Mouse (Mus musculus): ENCODE measurements around the gene Spem2. TPM values are rescaled to one million over a fixed set of nuclear protein-coding genes. Genes with fewer than 3 reads are reported as not detected.
A peak's percentile ranks its signal among the peaks of the same experiment; 100 is the strongest.

Gene Spem2
- total and polyA plus RNA-seq, 2 experiments from 2014 or later: not detected

DNA sequence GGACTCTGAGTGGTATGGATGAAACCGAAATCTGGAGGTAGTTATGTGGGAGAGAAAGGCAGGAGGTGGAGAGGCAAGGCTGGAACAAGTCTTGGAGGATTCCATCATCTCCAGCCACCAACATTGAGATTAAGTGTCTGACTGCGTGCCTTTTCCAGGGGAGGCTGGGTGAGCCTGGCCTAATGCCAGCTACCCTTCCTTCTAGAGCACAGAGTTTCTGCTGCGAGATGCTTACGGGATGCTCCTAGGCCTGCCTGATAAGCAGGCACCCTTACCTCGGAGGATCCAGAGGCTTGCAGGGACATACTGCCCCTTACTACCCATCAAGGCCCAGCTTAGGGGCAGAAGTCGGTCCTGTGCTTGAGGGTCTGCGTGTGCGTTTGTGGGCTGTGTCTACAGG lies 15.3 kb upstream of the Spem2 start:
- H3K27ac ChIP-seq (ENCODE audit: low read depth, low read length): 0 out of 2 replicates have a peak overlapping the region, but pooled peaks have one; percentile 32
- H3K9me3 ChIP-seq (ENCODE audit: low read length): no peaks in the 10 kb centered on the region
- DNase-seq (ENCODE audit: low spot score) (no peak), ATAC-seq (ENCODE audit: low FRiP score) (no peak)
- H3K36me3 ChIP-seq (ENCODE audit: insufficient read depth, low read length): peaks cover 22% of the 10 kb centered on the region
- H3K4me1 ChIP-seq (ENCODE audit: insufficient read depth, low read length): peaks cover 7% of the 10 kb centered on the region; the same call in 1 of the 2 replicates
- peak overlapping the region; percentile 97 for H3K4me2 ChIP-seq (ENCODE audit: low read depth, low read length, poor library complexity, severe bottlenecking)
- peak overlapping the region; percentile 98 for H3K9ac ChIP-seq (replicated peaks; ENCODE audit: low read length, poor library complexity, severe bottlenecking)
- H3K4me3 ChIP-seq (ENCODE audit: low read depth, low read length): peak overlapping the region; percentile 91
- no peak for TF ChIP-seq CTCF (IDR thresholded peaks at IDR 0.05)
- H3K27me3 ChIP-seq (ENCODE audit: insufficient read depth, low read length): no peaks in the 10 kb centered on the region
- 58% methylated on average over 8 of the region's 8 CpGs for WGBS

GRCm38 (mm10) chr11:69828832-69829231 lies 10.6 kb upstream of the Spem2 start:
- Histone ChIP-seq H3K9me3 (ENCODE audit: low read length) (no peaks in the 10 kb centered on the region), H3K36me3 (ENCODE audit: insufficient read depth, low read length) (peaks cover 65% of the 10 kb centered on the region), H3K9ac (replicated peaks; ENCODE audit: low read length, poor library complexity, severe bottlenecking) (no peak overlapping the region), H3K4me1 (ENCODE audit: insufficient read depth, low read length) (peaks cover 4% of the 10 kb centered on the region; the same call in 1 of the 2 replicates), H3K27ac (ENCODE audit: low read depth, low read length) (no peak overlapping the region), H3K27me3 (ENCODE audit: insufficient read depth, low read length) (no peaks in the 10 kb centered on the region), H3K4me3 (ENCODE audit: low read depth, low read length) (no peak overlapping the region), H3K4me2 (ENCODE audit: low read depth, low read length, poor library complexity, severe bottlenecking) (no peak overlapping the region)
- ATAC-seq (ENCODE audit: low FRiP score) (no peak), DNase-seq (ENCODE audit: low spot score) (no peak)
- 62% methylated on average over 5 of the region's 5 CpGs for WGBS
- no peak for TF ChIP-seq CTCF (IDR thresholded peaks at IDR 0.05)

DNA sequence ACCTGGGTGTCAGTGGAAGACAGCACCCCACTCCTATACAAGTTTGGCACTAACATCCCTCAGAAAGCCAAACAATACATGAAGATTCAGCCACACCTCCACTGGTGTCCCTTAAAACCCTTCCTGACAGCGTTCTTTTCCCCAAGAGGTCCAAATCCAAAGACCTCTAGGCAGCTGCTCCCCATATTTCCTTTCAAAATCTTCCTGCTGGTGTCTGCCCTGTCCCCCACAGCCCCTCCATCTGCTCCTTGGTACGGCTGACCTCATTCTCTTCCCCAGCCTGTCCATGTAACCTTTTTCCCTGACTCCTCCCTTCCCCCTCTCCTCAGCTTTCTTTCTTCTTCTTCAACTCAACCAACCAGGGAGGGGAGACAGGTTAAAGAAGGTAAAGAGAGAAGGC lies 5.2 kb upstream of the Spem2 start:
- ATAC-seq (ENCODE audit: low FRiP score): no peak

GRCm38 (mm10) chr11:69822080-69822479 lies 3.8 kb upstream of the Spem2 start, which contains the start of gene Spem1:
Spem1 (minus strand) TSS chr11:69822180.
- Histone ChIP-seq H3K9ac (replicated peaks; ENCODE audit: low read length, poor library complexity, severe bottlenecking) (no peak within 1 kb of the TSS), H3K36me3 (ENCODE audit: insufficient read depth, low read length) (peaks cover 32% of the 10 kb centered on the region), H3K27me3 (ENCODE audit: insufficient read depth, low read length) (no peaks in the 10 kb centered on the region), H3K4me2 (ENCODE audit: low read depth, low read length, poor library complexity, severe bottlenecking) (no peak within 1 kb of the TSS), H3K9me3 (ENCODE audit: low read length) (no peaks in the 10 kb centered on the region), H3K4me3 (ENCODE audit: low read depth, low read length) (no peak within 1 kb of the TSS), H3K4me1 (ENCODE audit: insufficient read depth, low read length) (no peaks in the 10 kb centered on the region), H3K27ac (ENCODE audit: low read depth, low read length) (no peak within 1 kb of the TSS)
- no peak for TF ChIP-seq CTCF (IDR thresholded peaks at IDR 0.05)
- WGBS: 93% methylated on average over 3 of the region's 3 CpGs
- no peak for DNase-seq (ENCODE audit: low spot score)
- ATAC-seq (ENCODE audit: low FRiP score): no peak

More for the DNA sequence above, 5.2 kb upstream of the Spem2 start:
- no peaks in the 10 kb centered on the region for H3K4me1 ChIP-seq (ENCODE audit: insufficient read depth, low read length)
- H3K27me3 ChIP-seq (ENCODE audit: insufficient read depth, low read length): no peaks in the 10 kb centered on the region
- DNase-seq (ENCODE audit: low spot score): no peak
- H3K36me3 ChIP-seq (ENCODE audit: insufficient read depth, low read length): peaks cover 46% of the 10 kb centered on the region
- H3K27ac ChIP-seq (ENCODE audit: low read depth, low read length): no peak overlapping the region
- H3K4me2 ChIP-seq (ENCODE audit: low read depth, low read length, poor library complexity, severe bottlenecking): no peak overlapping the region
- WGBS: 72% methylated on average over 2 of the region's 2 CpGs
- H3K9me3 ChIP-seq (ENCODE audit: low read length): no peaks in the 10 kb centered on the region
- no peak overlapping the region for H3K4me3 ChIP-seq (ENCODE audit: low read depth, low read length)
- TF ChIP-seq CTCF (IDR thresholded peaks at IDR 0.05): no peak
- no peak overlapping the region for H3K9ac ChIP-seq (replicated peaks; ENCODE audit: low read length, poor library complexity, severe bottlenecking)

GRCm38 (mm10) chr11:69818871-69819270 lies 606 bp upstream of the Spem2 start:
- no peak for TF ChIP-seq CTCF (IDR thresholded peaks at IDR 0.05)
- Histone ChIP-seq H3K4me2 (ENCODE audit: low read depth, low read length, poor library complexity, severe bottlenecking) (no peak overlapping the region), H3K4me1 (ENCODE audit: insufficient read depth, low read length) (no peaks in the 10 kb centered on the region), H3K27ac (ENCODE audit: low read depth, low read length) (no peak overlapping the region), H3K4me3 (ENCODE audit: low read depth, low read length) (no peak overlapping the region), H3K27me3 (ENCODE audit: insufficient read depth, low read length) (no peaks in the 10 kb centered on the region), H3K36me3 (ENCODE audit: insufficient read depth, low read length) (peaks cover 3% of the 10 kb centered on the region; the same call in 1 of the 2 replicates), H3K9ac (replicated peaks; ENCODE audit: low read length, poor library complexity, severe bottlenecking) (no peak overlapping the region), H3K9me3 (ENCODE audit: low read length) (no peaks in the 10 kb centered on the region)
- DNase-seq (ENCODE audit: low spot score): no peak
- ATAC-seq (ENCODE audit: low FRiP score): no peak
- WGBS: 90% methylated on average over 8 of the region's 8 CpGs

- Histone ChIP-seq H3K4me3 (ENCODE audit: low read depth, low read length) (no peak overlapping the region), H3K27me3 (ENCODE audit: insufficient read depth, low read length) (no peaks in the 10 kb centered on the region), H3K36me3 (ENCODE audit: insufficient read depth, low read length) (no peaks in the 10 kb centered on the region), H3K4me2 (ENCODE audit: low read depth, low read length, poor library complexity, severe bottlenecking) (no peak overlapping the region), H3K4me1 (ENCODE audit: insufficient read depth, low read length) (no peaks in the 10 kb centered on the region), H3K9me3 (ENCODE audit: low read length) (no peaks in the 10 kb centered on the region), H3K9ac (replicated peaks; ENCODE audit: low read length, poor library complexity, severe bottlenecking) (no peak overlapping the region), H3K27ac (ENCODE audit: low read depth, low read length) (no peak overlapping the region)
- DNase-seq (ENCODE audit: low spot score) (no peak), ATAC-seq (ENCODE audit: low FRiP score) (no peak)
- TF ChIP-seq CTCF (IDR thresholded peaks at IDR 0.05): no peak
- WGBS: 95% methylated on average over 12 of the region's 12 CpGs
Measured at GRCm38 (mm10) chr11:69816520-69816919, 1.7 kb downstream of the Spem2 start.
